Mouse (Mus musculus) neutrophil, adult 59 days (primary cell): ENCODE results near the gene Tpp1. TPM values are rescaled to one million over a fixed set of nuclear protein-coding genes. Genes with fewer than 3 reads are reported as not detected.

Source experiments
- total RNA-seq, 2 experiments: library from RNA; stranded (reverse); gene quantifications; 1 replicate in 1 of 2; 2 replicates in 1 of 2; pipeline ENCODE4 v1.2.4; 2023

Tpp1 gene
- 10 to 100 TPM; 39.5 to 46.3 TPM for total RNA-seq

DNA sequence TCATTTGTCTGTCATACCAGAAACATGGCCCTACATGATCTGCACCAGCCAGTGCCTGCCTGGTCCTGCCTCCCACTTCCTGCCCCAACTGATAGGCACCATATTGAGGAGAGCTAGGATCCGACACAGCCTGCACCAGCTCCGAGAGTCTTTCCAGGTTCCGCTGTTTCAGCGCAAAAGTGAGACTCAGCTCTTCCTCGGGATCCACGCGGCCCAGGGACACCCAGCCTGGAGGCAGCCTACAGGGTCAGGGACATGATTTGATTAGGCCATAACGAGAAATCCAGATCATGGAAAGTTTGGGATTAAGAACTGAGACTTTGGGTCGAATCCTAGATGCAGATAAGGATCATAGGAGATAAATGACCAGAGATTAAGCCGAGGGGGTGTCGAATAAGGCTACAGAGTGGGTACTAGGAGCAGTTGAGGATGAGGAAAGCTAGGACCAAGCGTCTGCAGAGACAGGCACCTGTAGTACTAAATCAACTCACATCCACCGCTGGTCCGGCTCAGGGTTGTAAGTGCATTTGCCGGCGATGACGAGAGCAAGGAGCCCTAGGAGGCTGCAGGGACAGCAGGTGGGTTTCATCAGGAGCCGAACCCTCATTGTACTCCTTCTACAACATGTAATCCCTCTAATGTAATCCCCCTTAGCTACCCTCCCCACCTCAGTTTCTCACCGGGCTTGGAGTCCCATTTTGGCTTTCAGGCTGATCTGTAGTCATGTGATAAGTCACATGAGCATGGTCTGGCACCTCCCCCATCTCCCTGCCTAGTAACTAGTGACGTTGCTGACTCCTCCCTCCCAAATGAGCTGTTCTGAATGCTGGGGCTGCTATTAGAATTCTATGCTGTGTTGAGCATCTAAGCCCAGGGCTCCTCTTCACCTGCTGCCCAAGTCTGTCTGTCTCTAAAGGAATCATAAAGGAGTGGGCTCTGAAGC is at the start of gene Tpp1:
Gene Tpp1, minus strand, starts transcription at position 745 of the 943 bp plus-strand sequence.

GRCm38 (mm10) chr7:105787285-105788140 is 35.5 kb upstream of the Tpp1 start, which contains the start of gene Dchs1:
Gene Dchs1, minus strand, starts transcription at chr7:105787654.

DNA sequence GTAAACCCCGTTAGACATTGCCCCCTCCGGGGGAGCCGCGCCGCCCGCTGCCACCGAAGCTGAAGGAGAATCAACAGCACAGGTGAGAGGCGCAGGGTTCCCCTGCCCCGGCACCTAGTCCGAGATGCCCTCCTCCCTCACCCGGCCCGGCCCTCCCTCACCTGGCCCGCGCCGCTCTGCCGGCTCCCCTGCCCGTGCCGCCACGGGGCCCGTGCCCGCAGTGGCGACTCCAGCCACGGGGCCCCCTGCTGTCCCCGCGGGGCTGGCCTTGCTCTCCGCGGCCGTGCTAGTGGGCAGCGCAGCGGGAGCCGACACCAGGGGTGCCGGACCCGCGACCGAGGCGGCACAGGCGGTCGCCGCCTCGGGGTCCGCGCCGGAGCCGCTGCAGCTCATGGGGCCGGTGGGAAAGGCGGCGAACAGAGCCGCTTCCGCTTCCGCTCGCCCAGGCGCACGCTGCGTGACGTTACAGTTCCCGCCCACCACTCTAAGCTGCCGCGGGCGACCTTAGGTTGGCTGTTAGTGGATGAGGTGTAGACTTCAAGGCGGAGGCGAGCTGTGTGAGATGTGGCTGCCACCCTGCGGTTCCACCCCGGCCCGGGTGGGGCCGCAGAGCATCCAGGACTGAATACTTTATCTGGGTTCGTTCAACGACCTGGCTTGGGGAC is 8.0 kb downstream of the Tpp1 start, which contains the start of gene Taf10:
Gene Taf10, minus strand, starts transcription at position 436 of the 665 bp plus-strand sequence.

DNA sequence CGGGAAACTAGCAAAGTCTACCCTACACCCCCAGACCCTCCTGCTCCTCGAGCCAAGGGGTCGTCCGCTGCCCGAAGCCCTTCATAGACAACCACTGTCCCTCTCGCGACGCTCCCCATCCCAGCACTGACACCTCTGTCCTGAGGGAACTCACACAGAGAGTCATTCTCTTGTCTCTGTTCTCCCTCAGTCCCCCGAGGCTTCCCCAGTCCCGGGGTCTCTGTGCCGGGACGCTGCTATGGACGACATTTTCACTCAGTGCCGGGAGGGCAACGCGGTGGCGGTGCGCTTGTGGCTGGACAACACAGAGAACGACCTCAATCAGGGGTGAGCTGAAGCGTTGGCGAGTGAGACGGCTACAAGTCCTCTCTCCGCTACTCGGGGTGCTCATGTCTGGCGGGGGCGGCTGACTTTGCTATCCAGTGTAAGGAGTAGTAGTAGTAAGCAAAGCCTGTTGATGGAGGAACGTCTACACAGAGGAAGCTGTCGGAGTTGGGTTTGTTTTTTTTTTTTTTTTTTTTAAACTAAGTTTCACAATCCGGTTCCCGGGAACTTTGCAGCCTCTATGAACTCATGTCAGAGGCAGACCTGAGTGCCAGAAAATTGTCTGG is 15.0 kb downstream of the Tpp1 start, which contains the start of gene Rrp8:
Gene Rrp8, minus strand, starts transcription at position 475 of the 611 bp plus-strand sequence.

GRCm38 (mm10) chr7:105736264-105736901 is 15.7 kb downstream of the Tpp1 start, which contains the start of gene Ilk:
Gene Ilk, plus strand, starts transcription at chr7:105736592.

Other genes starting within 250 kb of the Tpp1 start
- gene Smpd1, start 197.9 kb downstream of the Tpp1 start, total RNA-seq = 10 to 100 TPM; 21.0 to 21.1 TPM
- gene Apbb1, start 170.6 kb downstream of the Tpp1 start, total RNA-seq = 1 to 10 TPM in 1 of 2 experiments, under 1 TPM in 1; 0.56 to 1.4 TPM
- not detected for gene Hpx, start 152.1 kb downstream of the Tpp1 start, total RNA-seq
- 10 to 100 TPM; 14.7 to 22.5 TPM for gene Trim3, start 118.7 kb downstream of the Tpp1 start, total RNA-seq
- gene Timm10b, start 112.2 kb downstream of the Tpp1 start, total RNA-seq = 100 to 1,000 TPM; 104 to 108 TPM
- 10 to 100 TPM; 14.1 to 14.5 TPM for gene Arfip2, start 111.8 kb downstream of the Tpp1 start, total RNA-seq
- gene Gm45799, start 111.7 kb downstream of the Tpp1 start, total RNA-seq = 10 to 100 TPM in 1 of 2 experiments, 1 to 10 TPM in 1; 8.5 to 10.2 TPM
- 1 to 10 TPM; 2.8 to 3.8 TPM for gene Dnhd1, start 101.4 kb downstream of the Tpp1 start, total RNA-seq
- gene Ilk, start 15.6 kb downstream of the Tpp1 start, total RNA-seq = 100 to 1,000 TPM; 151 to 174 TPM
- 10 to 100 TPM in 1 of 2 experiments, 1 to 10 TPM in 1; 9.4 to 10.4 TPM for gene Rrp8, start 14.8 kb downstream of the Tpp1 start, total RNA-seq
- gene Taf10, start 7.9 kb downstream of the Tpp1 start, total RNA-seq = 100 to 1,000 TPM; 109 to 136 TPM
- under 1 TPM; 0.09 to 0.27 TPM for gene Dchs1, start 35.4 kb upstream of the Tpp1 start, total RNA-seq
- gene Mrpl17, start 58.9 kb upstream of the Tpp1 start, total RNA-seq = 10 to 100 TPM; 37.4 to 38.6 TPM
- gene Gm4070, start 201.7 kb upstream of the Tpp1 start, total RNA-seq = 10 to 100 TPM; 24.1 to 32.8 TPM